Mouse (Mus musculus) layer of hippocampus, adult 18-20 months (tissue): Measurements from ENCODE around the gene Gm11007. TPM values are rescaled to one million over a fixed set of nuclear protein-coding genes. Genes with fewer than 3 reads are reported as not detected.
"Not testable (repeated sequence)": the region's sequence is repeated elsewhere in the genome, so short reads cannot be mapped to it uniquely, and the experiment has no call there.

ENCODE experiments used
- DNase-seq, 2 experiments: peaks; one replicate each; pipeline ENCODE4 v3.0.0; 2022; ENCODE audit warnings: low spot score in 2 of 2
- long read RNA-seq: library from polyadenylated mRNA; stranded (forward); transcript quantifications from one replicate; pipeline ENCODE4 v2.0.0, GENCODE M21; 2021
- total RNA-seq, 2 experiments: library from RNA; stranded (reverse); gene quantifications; 2 replicates each; pipeline ENCODE4 v1.2.3; 2021

Gm11007 gene
- not detected for total RNA-seq
- long read RNA-seq, partial matches to known transcripts, result 4 of 12 reads
- long read RNA-seq, other reads (novel, unspliced or antisense), result 8 of 12 reads

- not testable (repeated sequence) for DNase-seq
Measured at GRCm38 (mm10) chr2:175643678-175644077, at the start of gene Gm11007. Gm11007 (plus strand) TSS chr2:175643978.

Other genes starting within 250 kb of the Gm11007 start
- gene Gm4724, start 208.2 kb upstream of the Gm11007 start, total RNA-seq, result 10 to 100 TPM in 1 of 2 experiments, 1 to 10 TPM in 1; 6.7 to 10.5 TPM
- gene Zfp965, start 174.0 kb upstream of the Gm11007 start, total RNA-seq, result 1 to 10 TPM; 4.0 to 4.3 TPM
- not detected for gene Zfp969, start 59.7 kb downstream of the Gm11007 start, total RNA-seq
- gene Gm2007, start 97.6 kb downstream of the Gm11007 start, total RNA-seq, result not detected
- gene Gm14288, start 157.1 kb downstream of the Gm11007 start, total RNA-seq, result 10 to 100 TPM in 1 of 2 experiments, 1 to 10 TPM in 1; 3.8 to 15.1 TPM
- gene Gm6710, start 225.2 kb downstream of the Gm11007 start, total RNA-seq, result 10 to 100 TPM; 44.0 to 51.8 TPM